Mouse (Mus musculus): Measurements from ENCODE around the gene Gnmt. TPM values are rescaled to one million over a fixed set of nuclear protein-coding genes. Genes with fewer than 3 reads are reported as not detected.

The Gnmt gene
- not detected in 2 replicates for polyA plus RNA-seq (2011; ENCODE audit: insufficient read length, low read depth, missing spikeins)

DNA sequence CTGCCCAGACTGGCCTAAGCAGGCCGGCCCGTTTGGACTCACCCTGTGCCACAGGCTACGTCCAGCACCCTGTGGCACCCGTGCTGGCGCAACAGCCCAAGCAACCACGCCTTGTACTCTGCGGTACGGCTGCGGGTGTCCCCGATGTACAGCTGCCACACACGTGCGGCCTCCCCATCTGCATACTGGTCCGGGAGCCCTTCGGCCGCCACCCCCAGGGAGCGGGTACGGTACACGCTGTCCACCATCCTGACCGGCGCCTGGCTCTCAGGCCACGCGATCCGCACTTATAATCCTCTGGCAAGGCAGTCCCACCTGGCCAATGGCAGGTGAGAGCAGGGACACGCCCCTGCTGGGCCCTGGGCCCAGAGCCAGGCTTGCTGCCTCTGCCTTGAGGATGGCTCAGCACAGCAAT is at the start of gene Gnmt:
Gene Gnmt, minus strand, starts transcription at position 265 of the 415 bp plus-strand sequence.
- Histone ChIP-seq H3K4me1 (ENCODE audit: control insufficient read depth, insufficient read depth, low read length) (no peaks in the 10 kb centered on the region), H3K27ac (ENCODE audit: insufficient read depth, low read length) (no peak within 1 kb of the TSS), H3K4me3 (ENCODE audit: insufficient read depth, low read length) (no peak within 1 kb of the TSS)
- TF ChIP-seq POLR2A (IDR thresholded peaks at IDR 0.05; ENCODE audit: low read depth, low read length), result no peak
- no peak for TF ChIP-seq CTCF (IDR thresholded peaks at IDR 0.05; ENCODE audit: borderline replicate concordance, insufficient read depth, low read length)

DNA sequence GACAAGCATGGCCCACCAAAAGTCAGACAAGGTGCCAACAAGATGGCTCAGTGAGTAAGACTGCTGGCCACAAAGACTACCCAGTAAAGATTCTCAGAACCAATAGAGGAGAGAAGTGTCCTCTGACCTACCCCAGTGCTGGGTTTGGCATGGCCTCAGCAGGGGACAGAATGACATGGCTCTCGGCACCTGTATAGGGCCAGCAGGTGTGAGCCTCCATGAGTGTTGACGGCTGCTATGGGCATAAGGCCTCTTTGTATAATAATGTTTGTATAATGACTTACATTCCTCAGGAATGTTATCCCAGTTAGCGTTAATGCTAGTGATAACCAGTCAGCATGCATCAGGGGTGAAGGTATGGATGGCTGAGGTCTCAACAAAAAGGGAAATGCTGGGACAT is 47.1 kb upstream of the Gnmt start:
- Histone ChIP-seq H3K27ac (ENCODE audit: insufficient read depth, low read length) (no peak overlapping the region), H3K4me3 (ENCODE audit: insufficient read depth, low read length) (no peak overlapping the region), H3K4me1 (ENCODE audit: control insufficient read depth, insufficient read depth, low read length) (no peaks in the 10 kb centered on the region)
- TF ChIP-seq CTCF (IDR thresholded peaks at IDR 0.05; ENCODE audit: borderline replicate concordance, insufficient read depth, low read length) (no peak), POLR2A (IDR thresholded peaks at IDR 0.05; ENCODE audit: low read depth, low read length) (no peak)

DNA sequence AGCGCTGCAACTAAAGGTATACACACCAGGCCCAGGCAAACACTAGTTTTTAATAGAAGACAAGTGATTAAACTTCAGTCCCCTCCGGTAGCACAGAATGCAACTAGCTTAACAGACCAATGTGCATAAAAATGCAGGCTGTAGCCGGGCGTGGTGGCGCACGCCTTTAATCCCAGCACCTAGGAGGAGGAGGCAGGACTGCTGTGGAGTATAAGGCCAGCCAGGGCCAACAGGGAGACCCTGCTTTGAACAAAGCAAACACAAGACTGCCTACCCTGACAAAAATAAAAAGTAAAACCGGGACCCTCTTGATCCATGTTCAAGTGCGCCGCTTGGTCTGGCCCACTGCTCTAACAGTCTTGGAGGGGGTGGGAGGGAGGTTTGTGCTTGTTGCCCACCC is 46.1 kb upstream of the Gnmt start:
- no peak overlapping the region for H3K27ac ChIP-seq (ENCODE audit: insufficient read depth, low read length)
- TF ChIP-seq CTCF (IDR thresholded peaks at IDR 0.05; ENCODE audit: borderline replicate concordance, insufficient read depth, low read length), result no peak
- no peak for TF ChIP-seq POLR2A (IDR thresholded peaks at IDR 0.05; ENCODE audit: low read depth, low read length)

DNA sequence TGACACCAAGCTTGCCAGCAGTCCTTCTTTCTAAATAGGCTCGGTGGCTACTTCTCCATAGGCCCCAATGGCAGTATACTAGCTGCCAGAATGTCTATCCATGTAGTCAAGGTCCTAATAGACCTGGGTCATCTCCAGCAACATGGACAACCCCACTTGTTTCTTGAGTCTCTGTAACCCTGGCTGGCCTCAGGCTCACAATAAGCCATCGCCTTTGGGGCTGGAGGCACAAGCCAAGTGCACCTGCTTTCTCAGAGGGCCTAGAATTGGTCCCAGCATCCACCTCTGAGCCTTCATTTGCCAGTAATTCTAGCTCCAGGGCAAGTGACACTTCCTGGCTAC is 45.1 kb upstream of the Gnmt start:
- Histone ChIP-seq H3K27ac (ENCODE audit: insufficient read depth, low read length) (no peak overlapping the region), H3K4me3 (ENCODE audit: insufficient read depth, low read length) (no peak overlapping the region), H3K4me1 (ENCODE audit: control insufficient read depth, insufficient read depth, low read length) (no peaks in the 10 kb centered on the region)
- TF ChIP-seq CTCF (IDR thresholded peaks at IDR 0.05; ENCODE audit: borderline replicate concordance, insufficient read depth, low read length) (no peak), POLR2A (IDR thresholded peaks at IDR 0.05; ENCODE audit: low read depth, low read length) (no peak; the same call in 1 of the 2 replicates)

More for the DNA sequence above, 46.1 kb upstream of the Gnmt start:
- H3K4me3 ChIP-seq (ENCODE audit: insufficient read depth, low read length), result no peak overlapping the region
- H3K4me1 ChIP-seq (ENCODE audit: control insufficient read depth, insufficient read depth, low read length), result no peaks in the 10 kb centered on the region

DNA sequence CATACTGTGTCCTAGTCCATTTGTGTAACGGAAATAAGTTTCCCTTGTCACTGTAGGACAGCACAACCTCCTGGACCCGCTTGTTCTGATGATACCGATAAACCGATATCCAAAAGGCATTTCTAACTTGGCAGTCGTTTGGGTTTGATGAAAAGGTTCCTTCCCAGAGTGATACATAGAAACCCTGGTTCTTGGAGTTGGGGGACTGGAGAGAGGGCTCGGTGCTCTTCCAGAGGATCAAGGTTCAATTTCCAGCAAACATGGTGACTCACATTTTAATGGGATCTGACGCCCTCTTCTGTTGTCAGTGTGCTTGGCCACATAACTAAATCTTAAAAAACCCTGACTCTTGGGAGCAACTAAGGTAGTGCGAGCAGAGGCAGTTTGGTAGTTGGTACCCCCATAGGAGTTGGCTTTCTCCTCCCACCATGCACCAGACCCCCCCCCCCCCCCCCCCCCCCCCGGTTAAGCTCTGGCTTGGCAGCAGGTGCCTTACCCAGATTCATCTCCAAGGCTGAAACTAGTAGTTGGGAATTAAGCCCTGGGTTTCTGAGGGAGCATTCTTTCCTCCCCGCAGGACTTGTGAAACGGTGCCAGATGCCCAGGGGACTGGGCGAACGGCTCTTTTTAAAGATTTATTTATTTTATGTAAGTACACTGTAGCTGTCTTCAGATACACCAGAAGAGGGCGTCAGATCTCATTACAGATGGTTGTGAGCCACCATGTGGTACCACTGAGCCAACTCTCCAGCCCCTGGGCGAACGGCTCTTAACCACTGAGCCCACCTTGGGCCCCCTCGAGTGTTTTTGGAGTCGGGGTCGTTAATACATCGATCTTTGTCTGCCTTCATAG is 44.5 kb upstream of the Gnmt start:
- peak overlapping the region; percentile 87 for H3K27ac ChIP-seq (ENCODE audit: insufficient read depth, low read length)
- no peaks in the 10 kb centered on the region for H3K4me1 ChIP-seq (ENCODE audit: control insufficient read depth, insufficient read depth, low read length)
- H3K4me3 ChIP-seq (ENCODE audit: insufficient read depth, low read length), result peak overlapping the region; percentile 93
- TF ChIP-seq CTCF (IDR thresholded peaks at IDR 0.05; ENCODE audit: borderline replicate concordance, insufficient read depth, low read length) (0 out of 2 replicates have a peak, but pooled peaks have one; percentile 3), POLR2A (IDR thresholded peaks at IDR 0.05; ENCODE audit: low read depth, low read length) (peak; percentile 47)

DNA sequence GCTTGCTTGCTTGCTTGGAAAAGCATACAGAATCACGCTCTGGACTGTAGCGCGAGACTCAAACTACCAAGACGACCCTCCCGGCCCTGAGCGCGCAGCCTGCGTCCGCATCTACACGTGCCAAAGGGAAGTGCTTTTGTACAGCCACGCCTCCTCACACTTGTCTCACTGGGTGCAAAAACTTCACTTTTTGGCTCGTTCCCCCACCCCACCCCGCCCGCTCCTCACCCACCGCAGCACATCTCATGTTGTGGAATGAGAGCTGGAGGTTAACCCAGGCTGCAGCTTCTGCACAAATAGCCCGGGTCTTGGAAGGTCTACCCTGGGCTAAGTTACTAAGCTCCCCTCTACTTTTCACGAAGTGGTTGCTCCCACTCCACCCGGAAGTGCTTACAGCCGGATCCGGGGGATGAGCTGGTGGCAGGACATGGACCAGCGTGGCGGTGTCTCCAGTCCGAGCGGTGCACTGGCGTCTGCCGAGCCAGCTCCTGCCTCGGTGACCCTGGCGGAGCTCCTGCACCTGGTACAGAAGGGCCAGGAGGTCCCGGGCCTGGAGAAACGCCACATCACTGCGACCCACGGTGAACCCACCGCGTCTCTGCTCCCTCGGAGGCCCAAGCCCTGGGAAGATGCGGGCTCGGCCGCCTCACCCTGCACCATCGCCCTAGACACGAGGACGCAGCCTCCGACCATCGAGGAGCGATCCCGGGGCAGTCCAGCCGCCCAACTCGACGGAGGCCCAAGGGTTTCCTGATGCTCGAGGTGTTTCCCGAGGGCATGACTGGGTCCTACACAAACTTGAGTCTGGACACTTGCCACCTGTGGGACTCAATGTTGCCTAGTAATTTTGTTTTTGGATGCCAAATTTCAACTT is 43.7 kb upstream of the Gnmt start, which contains the start of gene 2310039H08Rik:
Gene 2310039H08Rik, plus strand, starts transcription at position 232 of the 874 bp plus-strand sequence.
- peak within 1 kb of the TSS; percentile 87 for H3K27ac ChIP-seq (ENCODE audit: insufficient read depth, low read length)
- peak within 1 kb of the TSS; percentile 93 for H3K4me3 ChIP-seq (ENCODE audit: insufficient read depth, low read length)
- no peaks in the 10 kb centered on the region for H3K4me1 ChIP-seq (ENCODE audit: control insufficient read depth, insufficient read depth, low read length)
- TF ChIP-seq CTCF (IDR thresholded peaks at IDR 0.05; ENCODE audit: borderline replicate concordance, insufficient read depth, low read length), result no peak
- peak; percentile 95 for TF ChIP-seq POLR2A (IDR thresholded peaks at IDR 0.05; ENCODE audit: low read depth, low read length)

DNA sequence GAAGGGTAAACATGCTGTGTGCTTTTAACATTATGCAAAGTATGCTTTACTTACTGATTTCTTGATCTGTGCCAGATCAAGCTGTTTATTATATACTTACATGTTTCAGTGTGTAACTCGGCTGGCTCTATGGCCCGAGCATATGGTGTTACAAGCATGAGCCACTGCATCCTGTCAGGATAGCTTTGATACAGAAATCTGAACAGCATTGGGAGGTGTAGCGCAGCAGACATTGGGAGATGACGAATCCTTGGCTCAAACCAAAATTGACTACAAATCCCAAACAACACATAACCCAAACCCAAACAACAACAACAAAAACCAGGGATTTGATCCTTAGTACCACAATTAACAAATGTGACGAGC is 43.1 kb upstream of the Gnmt start:
- H3K4me1 ChIP-seq (ENCODE audit: control insufficient read depth, insufficient read depth, low read length), result no peaks in the 10 kb centered on the region
- H3K4me3 ChIP-seq (ENCODE audit: insufficient read depth, low read length), result peak overlapping the region; percentile 93
- peak overlapping the region; percentile 21 for H3K27ac ChIP-seq (ENCODE audit: insufficient read depth, low read length)
- TF ChIP-seq CTCF (IDR thresholded peaks at IDR 0.05; ENCODE audit: borderline replicate concordance, insufficient read depth, low read length), result no peak
- no peak for TF ChIP-seq POLR2A (IDR thresholded peaks at IDR 0.05; ENCODE audit: low read depth, low read length)

DNA sequence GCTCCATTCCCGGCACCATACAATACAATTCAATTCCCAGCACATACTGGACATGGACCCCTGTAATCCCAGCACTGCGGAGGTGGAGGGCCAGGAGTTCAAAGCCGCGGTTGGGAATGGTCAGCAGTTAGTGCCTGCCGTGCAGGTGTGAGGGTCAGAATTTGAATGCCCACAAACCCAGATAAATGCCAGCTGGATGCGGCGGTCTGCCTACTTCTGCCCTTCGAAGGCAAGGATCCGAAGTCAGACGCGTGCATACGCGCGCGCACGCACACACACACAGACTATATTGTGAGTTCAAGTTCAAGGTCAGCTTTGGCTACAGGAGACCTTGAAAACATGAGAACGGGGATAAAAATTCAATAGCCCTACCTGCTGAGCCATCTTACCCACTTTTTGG is 42.6 kb upstream of the Gnmt start:
- Histone ChIP-seq H3K27ac (ENCODE audit: insufficient read depth, low read length) (no peak overlapping the region; the same call in 1 of the 2 replicates), H3K4me3 (ENCODE audit: insufficient read depth, low read length) (peak overlapping the region; percentile 93), H3K4me1 (ENCODE audit: control insufficient read depth, insufficient read depth, low read length) (no peaks in the 10 kb centered on the region)
- no peak for TF ChIP-seq POLR2A (IDR thresholded peaks at IDR 0.05; ENCODE audit: low read depth, low read length)
- no peak for TF ChIP-seq CTCF (IDR thresholded peaks at IDR 0.05; ENCODE audit: borderline replicate concordance, insufficient read depth, low read length)

DNA sequence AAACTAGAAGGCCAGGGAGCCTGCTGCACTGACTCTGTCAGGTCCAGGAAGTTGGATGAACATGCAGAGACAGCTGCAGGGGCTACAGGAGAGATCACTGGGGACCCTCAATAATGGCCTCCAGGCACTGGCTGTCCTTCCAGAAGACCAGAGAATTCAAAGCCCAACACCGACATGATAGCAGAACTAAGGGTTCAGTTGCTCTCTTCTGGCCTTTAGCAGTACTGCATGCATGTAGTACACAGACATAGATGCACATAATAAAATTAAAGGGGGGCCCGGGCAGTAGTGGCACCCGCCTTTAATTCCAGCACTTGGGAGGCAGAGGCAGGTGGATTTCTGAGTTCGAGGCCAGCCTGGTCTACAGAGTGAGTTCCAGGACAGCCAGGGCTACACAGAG is 42.1 kb upstream of the Gnmt start:
- TF ChIP-seq POLR2A (IDR thresholded peaks at IDR 0.05; ENCODE audit: low read depth, low read length) (no peak), CTCF (IDR thresholded peaks at IDR 0.05; ENCODE audit: borderline replicate concordance, insufficient read depth, low read length) (no peak)
- Histone ChIP-seq H3K4me3 (ENCODE audit: insufficient read depth, low read length) (no peak overlapping the region), H3K27ac (ENCODE audit: insufficient read depth, low read length) (no peak overlapping the region), H3K4me1 (ENCODE audit: control insufficient read depth, insufficient read depth, low read length) (no peaks in the 10 kb centered on the region)

Measured in embryonic fibroblast, embryonic 13.5 days (primary cell).